Mouse (Mus musculus): ENCODE data around the gene Dst. TPM values are rescaled to one million over a fixed set of nuclear protein-coding genes. Genes with fewer than 3 reads are reported as not detected.
A peak's percentile ranks its signal among the peaks of the same experiment; 100 is the strongest.

The Dst gene
- 17.3 and 17.4 TPM in 2 replicates for polyA plus RNA-seq (2016; fragmentation: Nextera tagmentation; extraction: Ambion mirVana)

- Histone ChIP-seq H3K9me3 (no peaks in the 10 kb centered on the region), H3K27me3 (replicated peaks; ENCODE audit: low read depth, poor library complexity, severe bottlenecking) (peaks cover 50% of the 10 kb centered on the region), H3K4me3 (peak within 1 kb of the TSS; percentile 73), H3K27ac (replicated peaks) (peak within 1 kb of the TSS; percentile 86), H3K4me1 (peaks cover 24% of the 10 kb centered on the region), H3K36me3 (replicated peaks) (no peaks in the 10 kb centered on the region)
- 5% methylated on average over 38 of the region's 44 CpGs for WGBS
- DNase-seq (ENCODE audit: low spot score): no peak
These were observed at the start of gene Dst for GRCm38 (mm10) chr1:33908191-33908962. Dst (plus strand) TSS chr1:33908225.

GRCm38 (mm10) chr1:33869031-33869430, 39.0 kb upstream of the Dst start:
- Histone ChIP-seq H3K9me3 (no peaks in the 10 kb centered on the region), H3K27me3 (replicated peaks; ENCODE audit: low read depth, poor library complexity, severe bottlenecking) (no peaks in the 10 kb centered on the region), H3K4me3 (no peak overlapping the region), H3K36me3 (replicated peaks) (no peaks in the 10 kb centered on the region), H3K27ac (replicated peaks) (no peak overlapping the region), H3K4me1 (no peaks in the 10 kb centered on the region)
- 89% methylated on average over 2 of the region's 2 CpGs for WGBS
- DNase-seq (ENCODE audit: low spot score): no peak

DNA sequence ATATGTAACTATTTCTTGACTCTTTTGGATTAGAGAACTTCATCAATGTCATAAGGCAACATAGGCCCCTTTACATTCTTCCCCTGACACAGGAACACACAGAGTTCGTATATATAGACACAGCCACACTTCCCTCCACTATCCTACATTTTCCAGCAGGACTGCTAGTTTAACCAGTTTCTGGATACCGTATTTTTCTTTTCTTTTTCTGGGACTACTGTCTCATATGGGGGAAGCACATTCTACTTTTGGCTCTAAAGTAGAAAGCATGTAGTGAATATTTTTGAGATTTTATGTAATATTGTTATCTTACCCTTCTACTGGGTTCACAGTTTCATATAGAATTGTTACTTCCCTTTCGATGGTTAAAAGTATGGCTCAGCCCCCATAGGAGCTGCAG, 38.6 kb upstream of the Dst start:
- DNase-seq (ENCODE audit: low spot score): no peak
- WGBS: 89% methylated on average over 3 of the region's 3 CpGs
- Histone ChIP-seq H3K4me1 (no peaks in the 10 kb centered on the region), H3K36me3 (replicated peaks) (no peaks in the 10 kb centered on the region), H3K27me3 (replicated peaks; ENCODE audit: low read depth, poor library complexity, severe bottlenecking) (no peaks in the 10 kb centered on the region), H3K9me3 (no peaks in the 10 kb centered on the region), H3K4me3 (no peak overlapping the region), H3K27ac (replicated peaks) (no peak overlapping the region)

DNA sequence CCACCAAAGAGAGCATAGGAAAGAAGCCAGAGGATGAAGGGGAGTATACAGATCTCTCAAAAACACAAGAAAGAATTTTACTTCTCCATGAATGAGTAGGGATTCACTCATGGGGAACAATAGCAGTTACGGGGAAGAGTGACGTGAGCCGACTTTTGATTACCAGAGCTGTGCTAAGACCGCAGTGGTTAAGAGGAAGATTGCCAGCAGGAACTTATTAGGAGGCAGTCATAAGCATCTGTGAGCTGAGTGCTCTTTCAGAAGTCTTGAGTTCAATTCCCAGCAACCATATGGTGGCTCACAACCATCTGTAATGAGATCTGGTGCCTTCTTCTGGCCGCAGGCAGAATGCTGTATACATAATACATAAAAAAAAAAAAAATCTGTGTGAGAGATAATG, 34.5 kb upstream of the Dst start:
- Histone ChIP-seq H3K27ac (replicated peaks) (no peak overlapping the region), H3K4me3 (no peak overlapping the region), H3K9me3 (no peaks in the 10 kb centered on the region), H3K27me3 (replicated peaks; ENCODE audit: low read depth, poor library complexity, severe bottlenecking) (no peaks in the 10 kb centered on the region), H3K36me3 (replicated peaks) (no peaks in the 10 kb centered on the region), H3K4me1 (no peaks in the 10 kb centered on the region)
- WGBS: 88% methylated on average over 5 of the region's 5 CpGs
- no peak for DNase-seq (ENCODE audit: low spot score)

- WGBS: 50% methylated on average over 6 of the region's 6 CpGs
- Histone ChIP-seq H3K36me3 (replicated peaks) (no peaks in the 10 kb centered on the region), H3K9me3 (no peaks in the 10 kb centered on the region), H3K4me1 (no peaks in the 10 kb centered on the region), H3K4me3 (no peak overlapping the region), H3K27ac (replicated peaks) (no peak overlapping the region), H3K27me3 (replicated peaks; ENCODE audit: low read depth, poor library complexity, severe bottlenecking) (no peaks in the 10 kb centered on the region)
- DNase-seq (ENCODE audit: low spot score): peak; percentile 39
These were observed 32.3 kb upstream of the Dst start for GRCm38 (mm10) chr1:33875691-33876090.

DNA sequence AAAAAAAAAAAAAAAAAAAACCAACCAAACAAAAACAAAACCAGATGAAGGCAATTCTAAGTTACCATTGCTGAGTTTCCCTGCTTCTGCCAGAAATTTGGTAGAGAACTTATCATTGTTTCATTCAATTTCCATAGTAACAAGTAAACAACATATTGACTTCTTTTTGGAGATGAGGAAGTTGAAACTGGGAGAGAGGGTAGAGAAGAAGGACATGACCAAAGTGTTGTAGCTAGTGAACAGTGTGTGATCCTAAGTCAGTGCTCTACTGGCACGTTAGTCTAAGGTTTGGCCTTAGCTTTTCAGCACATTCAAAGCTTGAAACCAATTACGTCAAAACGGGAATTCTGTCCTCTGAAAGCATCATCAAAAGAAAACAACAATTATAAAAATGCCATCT, 31.6 kb upstream of the Dst start:
- H3K4me1 ChIP-seq: no peaks in the 10 kb centered on the region
- H3K27me3 ChIP-seq (replicated peaks; ENCODE audit: low read depth, poor library complexity, severe bottlenecking): no peaks in the 10 kb centered on the region
- H3K4me3 ChIP-seq: no peak overlapping the region
- 87% methylated on average over 3 of the region's 3 CpGs for WGBS
- H3K9me3 ChIP-seq: no peaks in the 10 kb centered on the region
- DNase-seq (ENCODE audit: low spot score): no peak
- H3K27ac ChIP-seq (replicated peaks): no peak overlapping the region
- H3K36me3 ChIP-seq (replicated peaks): no peaks in the 10 kb centered on the region

- no peaks in the 10 kb centered on the region for H3K36me3 ChIP-seq (replicated peaks)
- no peaks in the 10 kb centered on the region for H3K27me3 ChIP-seq (replicated peaks; ENCODE audit: low read depth, poor library complexity, severe bottlenecking)
- H3K27ac ChIP-seq (replicated peaks): no peak overlapping the region
- no peaks in the 10 kb centered on the region for H3K4me1 ChIP-seq
- no peak overlapping the region for H3K4me3 ChIP-seq
- DNase-seq (ENCODE audit: low spot score): no peak
- H3K9me3 ChIP-seq: no peaks in the 10 kb centered on the region
- 82% methylated on average over 7 of the region's 7 CpGs for WGBS
These were observed 29.9 kb upstream of the Dst start for GRCm38 (mm10) chr1:33878170-33878569.

- Histone ChIP-seq H3K36me3 (replicated peaks) (no peaks in the 10 kb centered on the region), H3K4me3 (peak overlapping the region; percentile 40), H3K9me3 (no peaks in the 10 kb centered on the region), H3K27me3 (replicated peaks; ENCODE audit: low read depth, poor library complexity, severe bottlenecking) (no peaks in the 10 kb centered on the region), H3K4me1 (peaks cover 5% of the 10 kb centered on the region; the same call in 1 of the 2 replicates), H3K27ac (replicated peaks) (no peak overlapping the region)
- WGBS: 20% methylated on average over 18 of the region's 18 CpGs
- peak; percentile 40 for DNase-seq (ENCODE audit: low spot score)
These were observed 24.8 kb upstream of the Dst start for GRCm38 (mm10) chr1:33883102-33883839.

- WGBS: 73% methylated on average over 10 of the region's 10 CpGs
- Histone ChIP-seq H3K27ac (replicated peaks) (no peak overlapping the region), H3K4me1 (peaks cover under 1% of the 10 kb centered on the region; the same call in 1 of the 2 replicates), H3K27me3 (replicated peaks; ENCODE audit: low read depth, poor library complexity, severe bottlenecking) (no peaks in the 10 kb centered on the region), H3K36me3 (replicated peaks) (no peaks in the 10 kb centered on the region), H3K9me3 (no peaks in the 10 kb centered on the region), H3K4me3 (no peak overlapping the region)
- DNase-seq (ENCODE audit: low spot score): peak; percentile 39
These were observed 15.2 kb upstream of the Dst start for GRCm38 (mm10) chr1:33892784-33893183.

DNA sequence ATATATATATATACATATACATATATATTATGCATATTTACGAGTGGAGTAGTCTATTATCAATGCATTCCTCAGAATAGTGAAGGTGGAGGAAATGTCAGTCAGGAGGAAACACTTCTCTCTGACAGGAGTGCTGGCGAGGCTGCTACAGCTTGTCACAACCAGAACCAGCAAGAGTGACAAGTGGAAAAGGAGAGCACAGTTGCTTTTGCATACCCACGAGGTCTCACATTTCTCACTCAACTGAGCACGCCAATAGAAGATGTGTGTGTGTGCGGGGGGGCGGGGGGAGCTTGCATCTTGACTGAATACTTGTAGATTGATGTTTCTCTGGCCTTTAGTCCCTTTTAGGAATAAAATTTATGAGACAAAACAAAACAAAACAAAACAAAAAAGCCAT, 11.9 kb upstream of the Dst start:
- Histone ChIP-seq H3K9me3 (no peaks in the 10 kb centered on the region), H3K36me3 (replicated peaks) (no peaks in the 10 kb centered on the region), H3K4me1 (peaks cover 5% of the 10 kb centered on the region), H3K27ac (replicated peaks) (no peak overlapping the region), H3K4me3 (no peak overlapping the region), H3K27me3 (replicated peaks; ENCODE audit: low read depth, poor library complexity, severe bottlenecking) (no peaks in the 10 kb centered on the region)
- peak; percentile 7 for DNase-seq (ENCODE audit: low spot score)
- WGBS: 75% methylated on average over 6 of the region's 6 CpGs

DNA sequence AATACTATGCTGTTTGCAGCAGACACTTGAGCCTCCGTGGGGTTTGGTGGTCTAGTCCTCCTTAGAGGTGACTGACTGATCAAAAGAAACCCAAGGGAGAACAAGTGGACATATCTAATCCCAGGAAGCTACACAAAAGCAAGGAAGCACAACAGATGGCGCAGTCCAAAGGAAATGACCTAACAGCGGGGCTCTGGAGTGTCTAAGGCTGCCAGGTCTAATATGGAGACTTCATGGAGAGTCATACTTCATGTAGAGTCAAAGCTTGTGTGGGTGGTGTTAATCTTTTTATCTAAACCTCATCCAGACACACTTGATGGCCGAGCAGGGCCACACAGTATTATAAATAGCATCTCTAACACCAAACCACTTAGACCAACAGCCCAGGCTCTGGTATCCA, 11.4 kb upstream of the Dst start:
- H3K27ac ChIP-seq (replicated peaks): no peak overlapping the region
- H3K9me3 ChIP-seq: no peaks in the 10 kb centered on the region
- DNase-seq (ENCODE audit: low spot score): peak; percentile 4
- H3K4me1 ChIP-seq: peaks cover 5% of the 10 kb centered on the region
- H3K4me3 ChIP-seq: no peak overlapping the region
- WGBS: 82% methylated on average over 4 of the region's 4 CpGs
- H3K27me3 ChIP-seq (replicated peaks; ENCODE audit: low read depth, poor library complexity, severe bottlenecking): no peaks in the 10 kb centered on the region
- no peaks in the 10 kb centered on the region for H3K36me3 ChIP-seq (replicated peaks)

GRCm38 (mm10) chr1:33897426-33897825, 10.6 kb upstream of the Dst start:
- no peak overlapping the region for H3K4me3 ChIP-seq
- WGBS: 89% methylated on average over 11 of the region's 11 CpGs

GRCm38 (mm10) chr1:33898373-33898772, 9.7 kb upstream of the Dst start:
- no peak overlapping the region for H3K4me3 ChIP-seq
- peaks cover 5% of the 10 kb centered on the region for H3K4me1 ChIP-seq
- H3K27me3 ChIP-seq (replicated peaks; ENCODE audit: low read depth, poor library complexity, severe bottlenecking): no peaks in the 10 kb centered on the region
- peak; percentile 6 for DNase-seq (ENCODE audit: low spot score)
- H3K27ac ChIP-seq (replicated peaks): no peak overlapping the region
- 80% methylated on average over 6 of the region's 6 CpGs for WGBS
- no peaks in the 10 kb centered on the region for H3K36me3 ChIP-seq (replicated peaks)
- H3K9me3 ChIP-seq: no peaks in the 10 kb centered on the region

More at GRCm38 (mm10) chr1:33897426-33897825, 10.6 kb upstream of the Dst start:
- H3K27ac ChIP-seq (replicated peaks): no peak overlapping the region
- peaks cover 5% of the 10 kb centered on the region for H3K4me1 ChIP-seq
- DNase-seq (ENCODE audit: low spot score): peak; percentile 5
- no peaks in the 10 kb centered on the region for H3K27me3 ChIP-seq (replicated peaks; ENCODE audit: low read depth, poor library complexity, severe bottlenecking)
- no peaks in the 10 kb centered on the region for H3K9me3 ChIP-seq
- H3K36me3 ChIP-seq (replicated peaks): no peaks in the 10 kb centered on the region

Data from embryonic facial prominence, embryonic 10.5 days (tissue).